Mouse (Mus musculus): Measurements from ENCODE around the gene Sh3rf3.

GRCm38 (mm10) chr10:59091988-59092387 lies 278.8 kb downstream of the Sh3rf3 start:
- TF ChIP-seq CTCF (IDR thresholded peaks at IDR 0.05; ENCODE audit: low read depth), result no peak
- no peak for TF ChIP-seq EP300 (IDR thresholded peaks at IDR 0.05; ENCODE audit: low read depth)
